Mouse (Mus musculus): ENCODE results near the gene Cfap45. TPM values are rescaled to one million over a fixed set of nuclear protein-coding genes. Genes with fewer than 3 reads are reported as not detected.
A peak's percentile ranks its signal among the peaks of the same experiment; 100 is the strongest.

Gene Cfap45
- polyA plus RNA-seq, 1 experiment: 0.33 TPM

GRCm38 (mm10) chr1:172496030-172496429, 24.6 kb upstream of the Cfap45 start:
- H3K4me1 ChIP-seq (ENCODE audit: control insufficient read depth, insufficient read depth, low read length): no peaks in the 10 kb centered on the region
- WGBS: 93% methylated on average over 17 of the region's 17 CpGs
- no peak for DNase-seq
- no peaks in the 10 kb centered on the region for H3K36me3 ChIP-seq (ENCODE audit: control insufficient read depth, insufficient read depth, low read length)
- H3K27me3 ChIP-seq (replicated peaks; ENCODE audit: control insufficient read depth, insufficient read depth, low read length): no peaks in the 10 kb centered on the region
- H3K27ac ChIP-seq (ENCODE audit: insufficient read depth, low read depth, low read length): no peak overlapping the region
- no peak for TF ChIP-seq CTCF (conservative IDR thresholded peaks at IDR 0.05; ENCODE audit: insufficient read depth, insufficient read length, low read depth, low read length)
- no peak for TF ChIP-seq POLR2A (IDR thresholded peaks at IDR 0.05; ENCODE audit: low read depth, low read length)
- no peak overlapping the region for H3K4me3 ChIP-seq (ENCODE audit: insufficient read depth, low read depth, low read length)

DNA sequence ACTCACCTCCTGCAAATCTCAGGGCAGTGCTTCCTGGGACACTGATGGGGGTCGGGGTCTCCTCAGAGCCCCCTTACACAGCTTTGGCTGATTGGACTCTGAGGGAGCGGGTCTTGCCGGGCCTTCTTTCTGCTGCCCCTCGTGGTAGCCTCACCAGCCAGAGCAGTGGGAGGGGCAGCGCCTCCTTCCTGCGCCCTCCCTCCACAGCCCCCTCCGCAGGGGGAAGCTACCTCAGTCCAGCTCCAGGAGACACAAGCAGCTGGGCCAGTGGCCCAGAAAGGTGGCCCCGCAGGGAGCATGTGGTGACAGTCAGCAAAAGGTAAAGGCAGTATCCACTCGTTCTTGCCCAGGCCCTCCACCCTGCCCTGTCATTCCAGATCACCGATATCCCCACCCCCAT, 23.2 kb upstream of the Cfap45 start:
- Histone ChIP-seq H3K4me3 (ENCODE audit: insufficient read depth, low read depth, low read length) (no peak overlapping the region), H3K36me3 (ENCODE audit: control insufficient read depth, insufficient read depth, low read length) (no peaks in the 10 kb centered on the region), H3K27ac (ENCODE audit: insufficient read depth, low read depth, low read length) (no peak overlapping the region), H3K4me1 (ENCODE audit: control insufficient read depth, insufficient read depth, low read length) (peaks cover 8% of the 10 kb centered on the region), H3K27me3 (replicated peaks; ENCODE audit: control insufficient read depth, insufficient read depth, low read length) (no peaks in the 10 kb centered on the region)
- DNase-seq: no peak
- TF ChIP-seq CTCF (conservative IDR thresholded peaks at IDR 0.05; ENCODE audit: insufficient read depth, insufficient read length, low read depth, low read length) (no peak), POLR2A (IDR thresholded peaks at IDR 0.05; ENCODE audit: low read depth, low read length) (no peak)
- WGBS: 88% methylated on average over 10 of the region's 10 CpGs

- no peaks in the 10 kb centered on the region for H3K36me3 ChIP-seq (ENCODE audit: control insufficient read depth, insufficient read depth, low read length)
- 2% methylated on average over 30 of the region's 30 CpGs for WGBS
- H3K27ac ChIP-seq (ENCODE audit: insufficient read depth, low read depth, low read length): peak within 1 kb of the TSS; percentile 86
- H3K27me3 ChIP-seq (replicated peaks; ENCODE audit: control insufficient read depth, insufficient read depth, low read length): no peaks in the 10 kb centered on the region
- H3K4me3 ChIP-seq (ENCODE audit: insufficient read depth, low read depth, low read length): peak within 1 kb of the TSS; percentile 75
- DNase-seq: peak; percentile 94
- H3K4me1 ChIP-seq (ENCODE audit: control insufficient read depth, insufficient read depth, low read length): peaks cover 20% of the 10 kb centered on the region
- TF ChIP-seq POLR2A (IDR thresholded peaks at IDR 0.05; ENCODE audit: low read depth, low read length) (peak; percentile 92), CTCF (conservative IDR thresholded peaks at IDR 0.05; ENCODE audit: insufficient read depth, insufficient read length, low read depth, low read length) (0 out of 2 replicates have a peak, but pooled peaks have one; percentile 21)
Measured at GRCm38 (mm10) chr1:172499765-172500441, 20.7 kb upstream of the Cfap45 start, which contains the start of gene Tagln2. Gene Tagln2, plus strand, starts transcription at chr1:172500047.

DNA sequence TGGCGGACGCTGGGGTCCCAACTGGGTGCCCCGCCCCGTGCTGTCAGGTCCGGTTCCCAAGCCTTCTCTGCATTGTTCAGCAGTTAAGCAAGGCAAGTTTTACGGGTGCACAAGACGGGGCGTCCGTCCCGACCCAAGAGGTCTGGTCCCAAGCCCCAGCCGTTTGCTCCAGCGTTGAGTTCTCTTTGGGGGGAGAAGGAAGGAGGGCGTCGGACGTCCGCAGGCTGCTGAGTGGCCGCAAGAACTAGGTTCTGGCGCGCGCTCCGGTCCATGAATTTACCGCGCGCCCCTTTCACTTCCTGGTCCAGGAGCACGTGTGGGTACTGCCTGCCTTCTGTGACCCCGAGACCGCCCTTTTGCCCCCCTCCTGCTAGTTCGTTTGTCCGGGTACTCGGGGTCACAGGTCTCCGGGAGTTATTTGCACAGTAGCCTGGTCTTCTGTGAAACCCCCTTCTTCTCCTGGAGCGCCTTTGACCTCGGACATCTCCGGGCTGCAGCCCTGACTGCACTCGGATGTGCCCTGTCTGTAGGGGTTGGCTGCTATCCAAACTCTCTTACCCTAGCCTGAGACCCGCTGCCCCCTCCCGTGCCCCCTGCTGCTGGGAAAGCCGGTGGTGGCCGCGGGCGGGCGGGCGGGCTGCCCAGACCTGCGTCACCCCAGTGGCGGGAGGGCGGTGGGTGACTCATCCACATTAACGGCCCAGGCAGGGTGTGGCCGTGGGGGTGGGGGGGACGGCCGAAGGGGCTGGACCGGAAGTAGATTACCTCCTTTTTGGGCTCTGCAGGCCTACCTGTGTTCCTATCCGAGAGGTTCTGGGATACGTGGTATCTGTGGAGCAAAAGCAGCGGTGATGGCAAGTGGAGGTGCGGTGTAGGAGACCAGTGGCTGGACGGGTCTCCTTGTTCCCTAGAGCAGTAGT, 19.9 kb upstream of the Cfap45 start:
- peaks cover 20% of the 10 kb centered on the region for H3K4me1 ChIP-seq (ENCODE audit: control insufficient read depth, insufficient read depth, low read length)
- H3K27ac ChIP-seq (ENCODE audit: insufficient read depth, low read depth, low read length): peak overlapping the region; percentile 86
- DNase-seq: peak; percentile 81
- no peaks in the 10 kb centered on the region for H3K36me3 ChIP-seq (ENCODE audit: control insufficient read depth, insufficient read depth, low read length)
- H3K4me3 ChIP-seq (ENCODE audit: insufficient read depth, low read depth, low read length): peak overlapping the region; percentile 75
- no peaks in the 10 kb centered on the region for H3K27me3 ChIP-seq (replicated peaks; ENCODE audit: control insufficient read depth, insufficient read depth, low read length)
- TF ChIP-seq POLR2A (IDR thresholded peaks at IDR 0.05; ENCODE audit: low read depth, low read length) (no peak), CTCF (conservative IDR thresholded peaks at IDR 0.05; ENCODE audit: insufficient read depth, insufficient read length, low read depth, low read length) (no peak)
- WGBS: 1% methylated on average over 56 of the region's 56 CpGs

- Histone ChIP-seq H3K27me3 (replicated peaks; ENCODE audit: control insufficient read depth, insufficient read depth, low read length) (no peaks in the 10 kb centered on the region), H3K27ac (ENCODE audit: insufficient read depth, low read depth, low read length) (peak overlapping the region; percentile 52), H3K36me3 (ENCODE audit: control insufficient read depth, insufficient read depth, low read length) (peaks cover 2% of the 10 kb centered on the region; the same call in 1 of the 2 replicates), H3K4me3 (ENCODE audit: insufficient read depth, low read depth, low read length) (peak overlapping the region; percentile 75), H3K4me1 (ENCODE audit: control insufficient read depth, insufficient read depth, low read length) (peaks cover 20% of the 10 kb centered on the region)
- DNase-seq: peak; percentile 74
- 28% methylated on average over 13 of the region's 13 CpGs for WGBS
- TF ChIP-seq POLR2A (IDR thresholded peaks at IDR 0.05; ENCODE audit: low read depth, low read length) (no peak), CTCF (conservative IDR thresholded peaks at IDR 0.05; ENCODE audit: insufficient read depth, insufficient read length, low read depth, low read length) (no peak)
Measured at GRCm38 (mm10) chr1:172501371-172502144, 19.0 kb upstream of the Cfap45 start.

- peak; percentile 85 for DNase-seq
- Histone ChIP-seq H3K36me3 (ENCODE audit: control insufficient read depth, insufficient read depth, low read length) (peaks cover 2% of the 10 kb centered on the region; the same call in 1 of the 2 replicates), H3K4me1 (ENCODE audit: control insufficient read depth, insufficient read depth, low read length) (peaks cover 20% of the 10 kb centered on the region), H3K4me3 (ENCODE audit: insufficient read depth, low read depth, low read length) (peak overlapping the region; percentile 75), H3K27ac (ENCODE audit: insufficient read depth, low read depth, low read length) (peak overlapping the region; percentile 52), H3K27me3 (replicated peaks; ENCODE audit: control insufficient read depth, insufficient read depth, low read length) (no peaks in the 10 kb centered on the region)
- 16% methylated on average over 13 of the region's 13 CpGs for WGBS
- TF ChIP-seq POLR2A (IDR thresholded peaks at IDR 0.05; ENCODE audit: low read depth, low read length): no peak
- no peak for TF ChIP-seq CTCF (conservative IDR thresholded peaks at IDR 0.05; ENCODE audit: insufficient read depth, insufficient read length, low read depth, low read length)
Measured at GRCm38 (mm10) chr1:172502145-172503110, 18.2 kb upstream of the Cfap45 start.

Data from kidney, adult 2 months (tissue).